Mouse (Mus musculus): ENCODE measurements around the gene Gpcpd1.

The Gpcpd1 gene

GRCm38 (mm10) chr2:132526110-132526509 is 61.4 kb downstream of the Gpcpd1 start:
- in situ Hi-C loops (cut with MboI; ENCODE audit: low sequenced_read_pairs): no loop called here

GRCm38 (mm10) chr2:132518021-132518901 is 69.3 kb downstream of the Gpcpd1 start:
- in situ Hi-C loops (cut with MboI; ENCODE audit: low sequenced_read_pairs): loop anchor here (10.0 to 25.0 kb wide), 2 partner anchors 187 to 394 kb away; no protein-coding TSS in a partner anchor

GRCm38 (mm10) chr2:132517194-132517836 is 70.2 kb downstream of the Gpcpd1 start:
- in situ Hi-C loops (cut with MboI; ENCODE audit: low sequenced_read_pairs): loop anchor here (10.0 to 25.0 kb wide), 2 partner anchors 187 to 395 kb away; no protein-coding TSS in a partner anchor

GRCm38 (mm10) chr2:132516130-132517030 is 71.1 kb downstream of the Gpcpd1 start:
- in situ Hi-C loops (cut with MboI; ENCODE audit: low sequenced_read_pairs): loop anchor here (10.0 to 25.0 kb wide), 2 partner anchors 188 to 396 kb away; no protein-coding TSS in a partner anchor

- in situ Hi-C loops (cut with MboI; ENCODE audit: low sequenced_read_pairs): loop anchor here (10.0 to 25.0 kb wide), 2 partner anchors 189 to 397 kb away; no protein-coding TSS in a partner anchor
These were observed 71.9 kb downstream of the Gpcpd1 start for GRCm38 (mm10) chr2:132515607-132516006.

- in situ Hi-C loops (cut with MboI; ENCODE audit: low sequenced_read_pairs): loop anchor here (10.0 to 25.0 kb wide), 2 partner anchors 190 to 397 kb away; no protein-coding TSS in a partner anchor
These were observed 72.5 kb downstream of the Gpcpd1 start for GRCm38 (mm10) chr2:132515076-132515475.

GRCm38 (mm10) chr2:132514353-132514752 is 73.2 kb downstream of the Gpcpd1 start:
- in situ Hi-C loops (cut with MboI; ENCODE audit: low sequenced_read_pairs): loop anchor here (10.0 to 25.0 kb wide), 2 partner anchors 190 to 398 kb away; no protein-coding TSS in a partner anchor

GRCm38 (mm10) chr2:132513371-132514181 is 74.0 kb downstream of the Gpcpd1 start:
- in situ Hi-C loops (cut with MboI; ENCODE audit: low sequenced_read_pairs): loop anchor here (10.0 to 25.0 kb wide), 2 partner anchors 191 to 399 kb away; no protein-coding TSS in a partner anchor

GRCm38 (mm10) chr2:132512977-132513351 is 74.6 kb downstream of the Gpcpd1 start:
- in situ Hi-C loops (cut with MboI; ENCODE audit: low sequenced_read_pairs): loop anchor here (10.0 to 25.0 kb wide), 2 partner anchors 192 to 399 kb away; no protein-coding TSS in a partner anchor

GRCm38 (mm10) chr2:132512051-132512976 is 75.2 kb downstream of the Gpcpd1 start:
- in situ Hi-C loops (cut with MboI; ENCODE audit: low sequenced_read_pairs): loop anchor here (10.0 to 25.0 kb wide), 2 partner anchors 192 to 400 kb away; no protein-coding TSS in a partner anchor

- in situ Hi-C loops (cut with MboI; ENCODE audit: low sequenced_read_pairs): loop anchor here (10.0 to 25.0 kb wide), 2 partner anchors 194 to 401 kb away; no protein-coding TSS in a partner anchor
These were observed 76.3 kb downstream of the Gpcpd1 start for GRCm38 (mm10) chr2:132511011-132511818.

GRCm38 (mm10) chr2:132509714-132510113 is 77.8 kb downstream of the Gpcpd1 start:
- in situ Hi-C loops (cut with MboI; ENCODE audit: low sequenced_read_pairs): loop anchor here (10.0 to 25.0 kb wide), 2 partner anchors 195 to 403 kb away; no protein-coding TSS in a partner anchor

GRCm38 (mm10) chr2:132509261-132509660 is 78.3 kb downstream of the Gpcpd1 start:
- in situ Hi-C loops (cut with MboI; ENCODE audit: low sequenced_read_pairs): loop anchor here (25.0 kb wide), 1 partner anchor 403 kb away; no protein-coding TSS in a partner anchor

- in situ Hi-C loops (cut with MboI; ENCODE audit: low sequenced_read_pairs): loop anchor here (25.0 kb wide), 1 partner anchor 405 kb away; no protein-coding TSS in a partner anchor
These were observed 80.0 kb downstream of the Gpcpd1 start for GRCm38 (mm10) chr2:132507521-132507920.

GRCm38 (mm10) chr2:132507091-132507490 is 80.4 kb downstream of the Gpcpd1 start:
- in situ Hi-C loops (cut with MboI; ENCODE audit: low sequenced_read_pairs): loop anchor here (25.0 kb wide), 1 partner anchor 405 kb away; no protein-coding TSS in a partner anchor

GRCm38 (mm10) chr2:132505828-132506227 is 81.7 kb downstream of the Gpcpd1 start:
- in situ Hi-C loops (cut with MboI; ENCODE audit: low sequenced_read_pairs): loop anchor here (25.0 kb wide), 1 partner anchor 406 kb away; no protein-coding TSS in a partner anchor

- in situ Hi-C loops (cut with MboI; ENCODE audit: low sequenced_read_pairs): loop anchor here (10.0 kb wide), 1 partner anchor 194 kb away; no protein-coding TSS in a partner anchor
These were observed 89.2 kb downstream of the Gpcpd1 start for GRCm38 (mm10) chr2:132498344-132498743.
